Mouse (Mus musculus): ENCODE results near the gene Gm11084. TPM values are rescaled to one million over a fixed set of nuclear protein-coding genes. Genes with fewer than 3 reads are reported as not detected.

Gm11084 gene
- total RNA-seq, 2 experiments from 2014 or later = not detected

- no peak for DNase-seq (ENCODE audit: low spot score in 2 of 2)
These were observed 33.5 kb downstream of the Gm11084 start for GRCm38 (mm10) chr2:72952979-72953378.

DNA sequence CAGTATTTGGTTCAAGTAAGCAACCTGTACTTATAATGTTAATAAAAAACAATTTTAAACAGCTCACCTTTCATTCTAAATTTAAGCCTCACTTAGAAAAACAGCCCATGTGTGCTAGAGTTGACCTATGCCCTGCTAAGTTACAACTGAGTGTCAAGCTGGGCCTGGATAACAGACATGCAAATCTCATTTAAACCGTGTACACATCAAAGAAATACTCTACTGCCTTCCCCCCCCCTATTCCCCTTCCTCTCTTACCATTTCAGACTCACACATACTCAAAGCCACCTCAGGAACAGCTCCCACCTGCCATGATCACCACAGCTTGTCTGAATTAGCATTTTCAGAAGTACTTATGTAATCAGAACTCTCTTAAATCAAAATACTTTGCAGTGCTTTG lies 50.6 kb downstream of the Gm11084 start:
- no peak for DNase-seq (ENCODE audit: low spot score in 2 of 2)

GRCm38 (mm10) chr2:72932186-72932585 lies 54.3 kb downstream of the Gm11084 start:
- no peak for DNase-seq (ENCODE audit: low spot score in 2 of 2)

- no peak for DNase-seq (ENCODE audit: low spot score in 2 of 2)
These were observed 61.5 kb downstream of the Gm11084 start for GRCm38 (mm10) chr2:72924981-72925380.

Small RNA genes within 50 kb of the gene (microRNA-seq; reads per million reads assigned to microRNA genes)
- gene Gm25960 = not detected

Other genes with a start within 250 kb of the Gm11084 start
- gene Sp3, start 6.3 kb downstream of the Gm11084 start, total RNA-seq (2021) = 10 to 100 TPM; 86.1 to 92.1 TPM
- gene Ola1, start 232.2 kb upstream of the Gm11084 start, total RNA-seq (2021) = 10 to 100 TPM; 54.5 to 56.9 TPM

All from adrenal gland, postnatal 4 days (tissue).